Mouse (Mus musculus) fat pad, adult 2 months (tissue): ENCODE measurements around the gene 0610009B22Rik.

Source experiments
- DNase-seq: peaks from one replicate; pipeline ENCODE4 v3.0.0-alpha.2; 2011; ENCODE audit warnings: low read depth, low spot score; ENCODE audit errors: extremely low read depth

0610009B22Rik gene

DNA sequence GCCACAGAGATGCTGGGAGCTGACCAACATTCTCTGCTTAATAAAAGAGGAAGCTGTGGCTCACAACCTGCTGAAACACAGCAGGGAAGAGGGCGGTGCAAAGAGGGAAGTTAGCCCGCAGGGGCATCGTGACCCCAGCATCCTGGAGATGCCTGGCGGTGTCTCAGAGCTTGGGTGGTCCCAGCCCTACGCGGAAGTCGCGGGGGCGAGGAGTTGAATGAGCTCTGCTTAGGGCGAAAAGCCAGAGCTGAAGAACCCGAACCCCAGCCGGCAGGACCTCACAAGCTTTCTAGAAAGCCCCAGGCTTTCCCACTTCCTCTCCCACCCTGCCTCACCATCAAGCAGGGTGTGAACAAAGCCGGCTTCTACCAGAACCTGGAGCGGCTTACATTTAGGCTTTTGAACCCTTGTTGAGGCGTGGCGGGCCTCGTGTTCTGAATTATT lies 50.7 kb downstream of the 0610009B22Rik start:
- no peak for DNase-seq

DNA sequence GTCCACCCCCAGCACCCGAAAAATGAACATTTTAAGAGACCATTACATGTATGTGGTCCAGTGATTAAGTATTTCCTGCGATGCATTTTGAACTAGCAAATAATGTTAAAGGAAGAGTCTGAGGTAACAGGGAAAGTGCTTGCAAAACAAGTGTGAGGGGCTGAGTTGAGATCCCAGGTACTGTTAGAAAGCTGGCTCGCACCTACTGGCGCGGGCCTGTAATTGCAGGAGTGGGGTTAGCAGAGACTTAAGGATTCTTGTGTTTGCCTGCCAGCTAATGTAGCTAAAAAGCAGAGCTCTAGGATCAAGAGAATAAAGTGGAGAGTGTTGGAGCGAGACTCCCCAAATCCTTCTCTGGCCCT lies 52.4 kb downstream of the 0610009B22Rik start:
- no peak for DNase-seq

DNA sequence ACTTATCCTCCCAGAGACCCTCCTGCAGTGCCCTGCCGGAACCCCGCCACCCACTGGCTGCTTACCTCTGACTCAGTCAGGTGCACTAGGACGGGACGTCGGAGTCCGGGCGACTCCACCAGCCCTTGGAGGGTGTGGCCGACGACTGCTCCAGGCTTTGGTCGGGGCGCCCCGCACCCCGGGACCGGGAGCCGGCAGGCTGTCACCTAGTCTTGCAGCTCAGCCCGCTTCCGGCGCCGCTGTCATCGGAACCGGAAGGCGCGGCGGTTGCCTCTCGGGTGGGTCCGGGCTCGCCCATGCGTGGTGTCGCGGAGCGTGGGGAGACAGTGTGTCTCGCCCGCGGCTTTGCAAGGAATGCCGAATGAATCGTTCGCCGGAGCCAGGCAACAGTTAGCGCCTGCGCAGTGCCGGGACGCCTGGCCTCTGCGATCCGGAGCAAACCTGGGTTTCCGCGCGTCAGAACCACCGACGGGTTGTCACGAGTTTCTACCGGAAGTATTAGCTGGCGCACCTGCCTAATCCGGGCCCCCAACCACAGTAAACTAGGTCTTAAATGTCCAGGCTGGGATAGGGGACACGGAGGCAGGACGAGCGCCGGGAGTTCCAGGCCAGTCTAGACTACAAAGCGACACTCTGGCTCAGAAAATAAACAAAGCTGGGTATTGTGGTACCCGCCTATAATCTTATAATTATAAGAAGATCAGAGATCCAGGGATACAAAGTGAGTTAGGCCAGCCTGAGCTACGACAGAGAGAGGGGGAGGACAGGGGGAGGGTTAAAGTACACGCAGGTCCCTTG lies 53.0 kb downstream of the 0610009B22Rik start, which contains the start of gene Rmnd5b:
Gene Rmnd5b (minus strand): TSS at position 372 of the 798 bp plus-strand sequence.
- no peak for DNase-seq
